Mouse (Mus musculus): Measurements from ENCODE around the gene Kif3a.

GRCm38 (mm10) chr11:53540394-53540793 lies 26.8 kb upstream of the Kif3a start:
- no peak for TF ChIP-seq CTCF (IDR thresholded peaks at IDR 0.05; ENCODE audit: insufficient read depth, low read depth, low read length)
- TF ChIP-seq POLR2A (IDR thresholded peaks at IDR 0.05; ENCODE audit: insufficient read depth, low read depth, low read length) = no peak
